Mouse (Mus musculus) inflammation-experienced regulatory T-cells, adult 6 months (primary cell): ENCODE results near the gene Mri1. TPM values are rescaled to one million over a fixed set of nuclear protein-coding genes. Genes with fewer than 3 reads are reported as not detected.
"Not testable (repeated sequence)": the region's sequence is repeated elsewhere in the genome, so short reads cannot be mapped to it uniquely, and the experiment has no call there.

ENCODE experiments used
- ATAC-seq: one replicate; pipeline ENCODE4 v1.8.0; 2017
- polyA plus RNA-seq, 3 experiments: library from polyadenylated mRNA; unstranded; fragments of 100-300 nt; shearing (Covaris generic); gene quantifications; one replicate each; pipeline ENCODE4 v1.2.1; 2017

Mri1 gene
- polyA plus RNA-seq, result 10 to 100 TPM in 2 of 3 experiments, 1 to 10 TPM in 1; 7.2 to 34.3 (median 25.2) TPM

- ATAC-seq, result peak; percentile 79
Measured at GRCm38 (mm10) chr8:84256822-84257610, at the start of gene Mri1. Gene Mri1 (minus strand): TSS chr8:84257326.

- no peak for ATAC-seq
Measured at GRCm38 (mm10) chr8:84303951-84304350, 46.8 kb upstream of the Mri1 start.

GRCm38 (mm10) chr8:84297029-84297785, 40.1 kb upstream of the Mri1 start:
- ATAC-seq, result no peak

- no peak for ATAC-seq
Measured at GRCm38 (mm10) chr8:84291688-84292087, 34.6 kb upstream of the Mri1 start.

GRCm38 (mm10) chr8:84291086-84291485, 34.0 kb upstream of the Mri1 start:
- ATAC-seq, result no peak

GRCm38 (mm10) chr8:84288892-84289291, 31.8 kb upstream of the Mri1 start:
- no peak for ATAC-seq

GRCm38 (mm10) chr8:84285665-84286064, 28.5 kb upstream of the Mri1 start:
- not testable (repeated sequence) for ATAC-seq

GRCm38 (mm10) chr8:84284608-84285063, 27.5 kb upstream of the Mri1 start:
- ATAC-seq, result no peak

GRCm38 (mm10) chr8:84280777-84281176, 23.7 kb upstream of the Mri1 start:
- ATAC-seq, result no peak

GRCm38 (mm10) chr8:84276447-84276846, 19.3 kb upstream of the Mri1 start:
- ATAC-seq, result no peak

- no peak for ATAC-seq
Measured at GRCm38 (mm10) chr8:84273968-84274367, 16.8 kb upstream of the Mri1 start.

GRCm38 (mm10) chr8:84272302-84272701, 15.2 kb upstream of the Mri1 start:
- ATAC-seq, result no peak

GRCm38 (mm10) chr8:84269950-84270773, 13.0 kb upstream of the Mri1 start, which contains the start of gene Ccdc130:
Gene Ccdc130 (minus strand): TSS chr8:84270380.
- ATAC-seq, result peak; percentile 98

- ATAC-seq, result no peak
Measured at GRCm38 (mm10) chr8:84261098-84261497, 4.0 kb upstream of the Mri1 start.

GRCm38 (mm10) chr8:84256458-84256821, 686 bp downstream of the Mri1 start:
- ATAC-seq, result peak; percentile 76

- ATAC-seq, result no peak
Measured at GRCm38 (mm10) chr8:84255858-84256257, 1.3 kb downstream of the Mri1 start.

- ATAC-seq, result peak; percentile 99
Measured at GRCm38 (mm10) chr8:84249257-84250170, 7.6 kb downstream of the Mri1 start, which contains the start of gene D8Ertd738e. Gene D8Ertd738e (minus strand): TSS chr8:84249719.

- ATAC-seq, result no peak
Measured at GRCm38 (mm10) chr8:84241821-84242220, 15.3 kb downstream of the Mri1 start.

GRCm38 (mm10) chr8:84241167-84241566, 16.0 kb downstream of the Mri1 start:
- no peak for ATAC-seq

- peak; percentile 22 for ATAC-seq
Measured at GRCm38 (mm10) chr8:84237542-84238229, 19.4 kb downstream of the Mri1 start.

GRCm38 (mm10) chr8:84236998-84237473, 20.1 kb downstream of the Mri1 start, which contains the start of gene Zswim4:
Gene Zswim4 (minus strand): TSS chr8:84237055.
- peak; percentile 99 for ATAC-seq
